Mouse (Mus musculus) cerebellum, adult 2 months (tissue): ENCODE measurements around the gene Frem1. TPM values are rescaled to one million over a fixed set of nuclear protein-coding genes. Genes with fewer than 3 reads are reported as not detected.

Experiments used
- DNase-seq, 2 experiments: peaks; one replicate each; pipeline ENCODE4 v3.0.0; 2021
- H3K27ac ChIP-seq: fragments of 200-500 bp; 2 replicates; pipeline ENCODE4 v1.5.1; 2012; ENCODE audit warnings: low read length, control low read depth, inconsistent platforms; ENCODE audit not compliant: insufficient read depth
- H3K27me3 ChIP-seq: fragments of 200-500 bp; 2 replicates; pipeline ENCODE4 v1.6.1; 2012; ENCODE audit warnings: inconsistent platforms, mild to moderate bottlenecking, low read length, moderate library complexity; ENCODE audit not compliant: control insufficient read depth, insufficient read depth
- H3K4me1 ChIP-seq: fragments of 200-500 bp; 2 replicates; pipeline ENCODE4 v1.6.1; 2011; ENCODE audit warnings: low read length; ENCODE audit not compliant: control insufficient read depth, insufficient read depth
- H3K4me3 ChIP-seq: fragments of 200-500 bp; replicated peaks from 2 replicates; pipeline ENCODE3; 2011; ENCODE audit warnings: mild to moderate bottlenecking, low read depth, low read length, control low read depth; ENCODE audit not compliant: insufficient read depth
- CTCF ChIP-seq: fragments of 200-500 bp; IDR thresholded peaks from 2 replicates; pipeline ENCODE4 v1.5.1; 2011; ENCODE audit warnings: low read depth, mild to moderate bottlenecking, control low read depth, low read length, moderate library complexity, borderline replicate concordance; ENCODE audit not compliant: insufficient read depth
- POLR2A ChIP-seq: fragments of 200-500 bp; IDR thresholded peaks from 2 replicates; pipeline ENCODE4 v1.6.1; 2011; ENCODE audit warnings: low read length, control low read depth, borderline replicate concordance; ENCODE audit not compliant: insufficient read depth
- WGBS: fragments of 180-500 bp; shearing (Covaris S2); methylation state at CpG from one replicate; pipeline ENCODE4 v1.1.7; 2018; 5-methylcytosine and 5-hydroxymethylcytosine counted together
- polyA plus RNA-seq: library from polyadenylated mRNA; depleted of rRNA; stranded (reverse); fragments of >200 nt; gene quantifications from 2 replicates; pipeline ENCODE4 v1.2.3, GENCODE M21; 2012; rRNA removed

Gene Frem1
- 3.4 and 4.3 TPM in 2 replicates for polyA plus RNA-seq

GRCm38 (mm10) chr4:83051634-83052577 lies at the start of gene Frem1:
Gene Frem1 (minus strand): TSS chr4:83052339.
- TF ChIP-seq CTCF = no peak
- TF ChIP-seq POLR2A = no peak
- Histone ChIP-seq H3K4me3 (no peak within 1 kb of the TSS), H3K4me1 (0 out of 2 replicates have a peak, but pooled peaks cover 3% of the 10 kb centered on the region), H3K27me3 (peaks cover 2% of the 10 kb centered on the region; the same call in 1 of the 2 replicates), H3K27ac (no peak within 1 kb of the TSS)
- WGBS = 28% methylated on average over 24 of the region's 24 CpGs
- DNase-seq = peak in 1 of 2 experiments; percentile 15

GRCm38 (mm10) chr4:83099025-83099424 lies 46.9 kb upstream of the Frem1 start:
- Histone ChIP-seq H3K27ac (no peak overlapping the region), H3K4me1 (no peaks in the 10 kb centered on the region), H3K27me3 (no peaks in the 10 kb centered on the region), H3K4me3 (no peak overlapping the region)
- no peak for TF ChIP-seq CTCF
- no peak for TF ChIP-seq POLR2A
- no peak for DNase-seq
- WGBS = 95% methylated on average over 7 of the region's 7 CpGs

- TF ChIP-seq CTCF = no peak
- Histone ChIP-seq H3K4me1 (peaks cover 3% of the 10 kb centered on the region), H3K4me3 (no peak overlapping the region), H3K27ac (no peak overlapping the region), H3K27me3 (no peaks in the 10 kb centered on the region)
- DNase-seq = no peak
- 93% methylated on average over 2 of the region's 2 CpGs for WGBS
These were observed 41.8 kb upstream of the Frem1 start for GRCm38 (mm10) chr4:83093941-83094340.

- WGBS = 15% methylated on average over 6 of the region's 6 CpGs
These were observed 38.7 kb upstream of the Frem1 start for GRCm38 (mm10) chr4:83090691-83091448.

GRCm38 (mm10) chr4:83080364-83081174 lies 28.4 kb upstream of the Frem1 start:
- no peak overlapping the region for H3K27ac ChIP-seq
- TF ChIP-seq POLR2A (no peak), CTCF (no peak)
- DNase-seq = peak in 1 of 2 experiments; percentile 29
- no peaks in the 10 kb centered on the region for H3K4me1 ChIP-seq
- 52% methylated on average over 13 of the region's 13 CpGs for WGBS
- H3K27me3 ChIP-seq = no peaks in the 10 kb centered on the region
- H3K4me3 ChIP-seq = no peak overlapping the region

More at GRCm38 (mm10) chr4:83090691-83091448, 38.7 kb upstream of the Frem1 start:
- DNase-seq = peak; percentile 56 to 72
- H3K27me3 ChIP-seq = no peaks in the 10 kb centered on the region
- TF ChIP-seq POLR2A (no peak), CTCF (no peak)
- no peak overlapping the region for H3K27ac ChIP-seq
- peaks cover 3% of the 10 kb centered on the region for H3K4me1 ChIP-seq
- H3K4me3 ChIP-seq = no peak overlapping the region

- DNase-seq = no peak
- Histone ChIP-seq H3K4me3 (no peak overlapping the region), H3K27me3 (no peaks in the 10 kb centered on the region), H3K27ac (no peak overlapping the region), H3K4me1 (no peaks in the 10 kb centered on the region)
- TF ChIP-seq CTCF = no peak
- TF ChIP-seq POLR2A = no peak
- WGBS = 88% methylated on average over 6 of the region's 6 CpGs
These were observed 12.1 kb upstream of the Frem1 start for GRCm38 (mm10) chr4:83064191-83064590.

- WGBS = 85% methylated on average over 2 of the region's 2 CpGs
- TF ChIP-seq POLR2A = no peak
- no peak for DNase-seq
- H3K4me3 ChIP-seq = no peak overlapping the region
- H3K27ac ChIP-seq = no peak overlapping the region
- no peaks in the 10 kb centered on the region for H3K4me1 ChIP-seq
- H3K27me3 ChIP-seq = no peaks in the 10 kb centered on the region; the same call in 1 of the 2 replicates
These were observed 9.4 kb upstream of the Frem1 start for GRCm38 (mm10) chr4:83061564-83061963.
